Mouse (Mus musculus) kidney, adult 2 months (tissue): Measurements from ENCODE around the gene Gnao1.

Source experiments
- CTCF ChIP-seq: fragments of 200-500 bp; conservative IDR thresholded peaks from 2 replicates; pipeline ENCODE4 v1.5.1; 2011; ENCODE audit warnings: low read depth, mild to moderate bottlenecking, control low read depth, low read length, moderate library complexity, mixed read lengths; ENCODE audit not compliant: insufficient read depth, insufficient read length
- POLR2A ChIP-seq: fragments of 200-500 bp; IDR thresholded peaks from one replicate; pipeline ENCODE4 v1.6.1; 2011; ENCODE audit warnings: low read depth, low read length, control low read depth

DNA sequence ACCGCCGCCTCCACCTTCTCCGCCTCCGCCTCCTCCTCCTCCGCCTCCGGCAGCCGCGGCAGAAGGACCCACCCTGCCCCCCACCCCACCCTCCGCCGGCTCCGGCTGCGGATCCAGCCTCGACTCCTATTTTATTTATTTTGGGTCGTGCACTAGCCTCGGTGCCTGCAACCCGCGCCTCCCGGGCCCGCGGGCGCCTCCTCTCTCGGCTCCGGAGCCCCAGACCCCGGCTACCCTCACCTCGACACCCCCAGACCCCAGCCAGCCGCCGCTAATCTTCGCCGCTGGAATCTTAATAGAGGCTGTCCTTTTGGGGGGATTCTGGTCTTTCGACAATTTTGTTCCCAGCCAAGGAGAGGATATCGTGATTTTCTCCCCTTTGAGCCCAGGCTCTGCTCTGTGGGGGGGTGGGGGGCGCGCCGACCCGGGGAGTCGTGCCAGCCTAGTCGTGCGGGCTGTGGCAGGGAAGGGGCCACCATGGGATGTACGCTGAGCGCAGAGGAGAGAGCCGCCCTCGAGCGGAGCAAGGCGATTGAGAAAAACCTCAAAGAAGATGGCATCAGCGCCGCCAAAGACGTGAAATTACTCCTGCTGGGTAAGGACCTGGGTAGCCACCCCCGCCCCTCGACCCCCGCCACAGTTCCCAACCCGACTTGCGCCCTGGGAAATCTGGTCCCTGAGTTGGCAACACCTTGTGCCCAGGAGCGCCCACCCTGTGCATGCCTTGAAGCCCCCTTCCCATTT lies 1.3 kb downstream of the Gnao1 start:
- TF ChIP-seq POLR2A, result no peak
- no peak for TF ChIP-seq CTCF
